Mouse (Mus musculus) liver, embryonic 11.5 days (tissue): ENCODE measurements around the gene AI987944. TPM values are rescaled to one million over a fixed set of nuclear protein-coding genes. Genes with fewer than 3 reads are reported as not detected.

Experiments used
- ATAC-seq: fragments of 200-750 bp; cut with Nextera tagmentation; replicated peaks from 2 replicates; pipeline ENCODE4 v1.8.0; 2017; ENCODE audit warnings: moderate number of reproducible peaks, mild to moderate bottlenecking, moderate TSS enrichment, moderate library complexity; ENCODE audit not compliant: low FRiP score
- DNase-seq: peaks from one replicate; pipeline ENCODE4 v3.0.0-alpha.2; 2017; ENCODE audit warnings: low spot score
- H3K27ac ChIP-seq: fragments of 300-500 bp; sonication (generic); 2 replicates; pipeline ENCODE4 v1.5.1; 2014; ENCODE audit warnings: mild to moderate bottlenecking, low read depth, low read length, control low read depth
- H3K27me3 ChIP-seq: fragments of 300-500 bp; sonication (generic); replicated peaks from 2 replicates; pipeline ENCODE4 v1.6.1; 2014; ENCODE audit warnings: low read length, mixed read lengths; ENCODE audit not compliant: control insufficient read depth, insufficient read depth
- H3K36me3 ChIP-seq: fragments of 300-500 bp; sonication (generic); 2 replicates; pipeline ENCODE4 v1.6.1; 2014; ENCODE audit warnings: mild to moderate bottlenecking, low read length, moderate library complexity, mixed read lengths; ENCODE audit not compliant: control insufficient read depth, insufficient read depth
- H3K4me1 ChIP-seq: fragments of 300-500 bp; sonication (generic); replicated peaks from 2 replicates; pipeline ENCODE4 v1.6.1; 2014; ENCODE audit warnings: low read length, mixed read lengths; ENCODE audit not compliant: control insufficient read depth, insufficient read depth
- H3K4me2 ChIP-seq: fragments of 300-500 bp; sonication (generic); 2 replicates; pipeline ENCODE4 v1.6.1; 2014; ENCODE audit warnings: mild to moderate bottlenecking, control low read depth, moderate library complexity
- H3K4me3 ChIP-seq: fragments of 300-500 bp; sonication (generic); 2 replicates; pipeline ENCODE4 v1.5.1; 2014; ENCODE audit warnings: low read depth, low read length, control low read depth
- H3K9ac ChIP-seq: fragments of 300-500 bp; sonication (generic); 2 replicates; pipeline ENCODE4 v1.6.1; 2014; ENCODE audit warnings: low read depth, low read length, control low read depth
- H3K9me3 ChIP-seq: fragments of 300-500 bp; sonication (generic); 2 replicates; pipeline ENCODE4 v1.6.1; 2016; ENCODE audit warnings: low read length, inconsistent platforms, mixed read lengths; ENCODE audit not compliant: control insufficient read depth
- WGBS: fragments of 180-500 bp; shearing (Covaris S2); extraction: QIAGEN DNeasy Blood & Tissue Kit; methylation state at CpG from one replicate; pipeline ENCODE4 v1.1.7; 2014; 5-methylcytosine and 5-hydroxymethylcytosine counted together
- polyA plus RNA-seq: library from polyadenylated mRNA; unstranded; fragments of >200 nt; fragmentation: Nextera tagmentation; extraction: Ambion mirVana; gene quantifications from 2 replicates; pipeline ENCODE4 v1.2.1, GENCODE M21; 2014

Gene AI987944
- 9.0 and 9.8 TPM in 2 replicates for polyA plus RNA-seq

DNA sequence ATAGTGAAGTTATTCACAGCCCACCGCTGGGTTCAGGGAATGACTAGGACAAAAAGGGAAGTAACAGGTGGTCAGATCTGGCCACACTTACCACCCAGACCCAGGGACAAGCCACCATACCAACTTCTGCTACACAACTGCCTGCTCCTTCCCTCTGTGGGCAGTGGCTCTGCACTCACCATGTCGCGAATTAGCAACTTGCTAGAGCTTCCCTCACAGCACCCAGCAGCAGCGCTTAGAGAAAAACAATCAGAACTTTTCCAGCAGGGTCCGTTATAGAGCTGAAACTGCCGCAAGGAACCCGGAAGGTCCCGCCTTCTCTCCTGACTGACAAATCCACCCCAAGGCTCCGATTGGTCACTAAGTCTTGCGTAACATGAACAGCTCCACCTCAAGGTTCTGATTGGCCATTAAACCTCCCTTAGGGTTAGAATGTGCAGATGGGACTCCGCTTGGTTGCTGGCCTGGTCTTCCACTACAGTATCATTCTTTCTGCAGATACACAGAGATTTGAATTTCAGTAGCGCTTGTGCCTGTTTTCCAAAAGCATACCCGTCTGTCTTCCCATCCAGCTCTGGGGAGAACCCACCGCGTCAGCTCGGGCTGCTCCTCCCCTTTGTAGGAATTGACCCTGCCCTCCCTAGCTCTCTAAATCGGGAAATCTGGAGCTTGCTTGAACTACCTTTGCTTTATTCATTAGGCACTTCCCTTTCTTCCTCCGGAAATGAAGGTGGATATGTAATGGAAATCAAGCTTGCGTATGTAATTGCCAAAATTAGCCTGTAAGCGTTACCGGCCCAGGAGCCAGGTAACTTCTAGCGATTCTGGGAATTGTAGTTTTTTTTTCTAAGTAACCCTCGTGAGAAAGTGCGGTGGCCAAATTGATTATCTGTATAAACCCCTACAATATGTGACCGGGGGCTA is at the start of gene AI987944:
Gene AI987944, minus strand, starts transcription at position 332 of the 924 bp plus-strand sequence.
- no peaks in the 10 kb centered on the region for H3K4me1 ChIP-seq
- no peaks in the 10 kb centered on the region for H3K27me3 ChIP-seq
- DNase-seq (peak; percentile 77), ATAC-seq (peak; percentile 99)
- H3K4me2 ChIP-seq, result peak within 1 kb of the TSS; percentile 68
- no peaks in the 10 kb centered on the region for H3K9me3 ChIP-seq
- peak within 1 kb of the TSS; percentile 66 for H3K4me3 ChIP-seq
- peak within 1 kb of the TSS; percentile 62 for H3K9ac ChIP-seq
- H3K27ac ChIP-seq, result peak within 1 kb of the TSS; percentile 40
- no peaks in the 10 kb centered on the region for H3K36me3 ChIP-seq
- WGBS, result under 1% methylated on average over 25 of the region's 25 CpGs

GRCm38 (mm10) chr7:41394130-41394529 is 951 bp upstream of the AI987944 start:
- ATAC-seq (no peak), DNase-seq (no peak)
- no peak overlapping the region for H3K27ac ChIP-seq
- H3K4me3 ChIP-seq, result no peak overlapping the region
- H3K4me1 ChIP-seq, result no peaks in the 10 kb centered on the region
- H3K9me3 ChIP-seq, result no peaks in the 10 kb centered on the region
- peak overlapping the region; percentile 12; the same call in 1 of the 2 replicates for H3K4me2 ChIP-seq
- no peaks in the 10 kb centered on the region for H3K36me3 ChIP-seq
- H3K9ac ChIP-seq, result no peak overlapping the region
- WGBS, result 71% methylated on average over 4 of the region's 4 CpGs
- no peaks in the 10 kb centered on the region for H3K27me3 ChIP-seq

Other genes starting within 250 kb of the AI987944 start
- not detected in 2 replicates for gene Gm5592, start 239.5 kb downstream of the AI987944 start, polyA plus RNA-seq
- gene Vmn2r57, start 55.3 kb upstream of the AI987944 start, polyA plus RNA-seq, result 0.07 and 0.14 TPM in 2 replicates
- 0.07 TPM in 1 of 2 replicates, not detected in the other for gene Gm20449, start 106.0 kb upstream of the AI987944 start, polyA plus RNA-seq
- gene AW146154, start 106.5 kb upstream of the AI987944 start, polyA plus RNA-seq, result 6.6 and 7.9 TPM in 2 replicates
- 0.13 TPM in 1 of 2 replicates, not detected in the other for gene Gm6871, start 180.3 kb upstream of the AI987944 start, polyA plus RNA-seq
- 16.3 and 17.8 TPM in 2 replicates for gene 2610021A01Rik, start 205.9 kb upstream of the AI987944 start, polyA plus RNA-seq
- 5.6 and 6.9 TPM in 2 replicates for gene Zfp788, start 239.8 kb upstream of the AI987944 start, polyA plus RNA-seq